Mouse (Mus musculus): ENCODE results near the gene Ruvbl1. TPM values are rescaled to one million over a fixed set of nuclear protein-coding genes. Genes with fewer than 3 reads are reported as not detected.

Ruvbl1 gene
- total RNA-seq, 2 experiments from 2014 or later: 35.9 to 36.6 TPM

DNA sequence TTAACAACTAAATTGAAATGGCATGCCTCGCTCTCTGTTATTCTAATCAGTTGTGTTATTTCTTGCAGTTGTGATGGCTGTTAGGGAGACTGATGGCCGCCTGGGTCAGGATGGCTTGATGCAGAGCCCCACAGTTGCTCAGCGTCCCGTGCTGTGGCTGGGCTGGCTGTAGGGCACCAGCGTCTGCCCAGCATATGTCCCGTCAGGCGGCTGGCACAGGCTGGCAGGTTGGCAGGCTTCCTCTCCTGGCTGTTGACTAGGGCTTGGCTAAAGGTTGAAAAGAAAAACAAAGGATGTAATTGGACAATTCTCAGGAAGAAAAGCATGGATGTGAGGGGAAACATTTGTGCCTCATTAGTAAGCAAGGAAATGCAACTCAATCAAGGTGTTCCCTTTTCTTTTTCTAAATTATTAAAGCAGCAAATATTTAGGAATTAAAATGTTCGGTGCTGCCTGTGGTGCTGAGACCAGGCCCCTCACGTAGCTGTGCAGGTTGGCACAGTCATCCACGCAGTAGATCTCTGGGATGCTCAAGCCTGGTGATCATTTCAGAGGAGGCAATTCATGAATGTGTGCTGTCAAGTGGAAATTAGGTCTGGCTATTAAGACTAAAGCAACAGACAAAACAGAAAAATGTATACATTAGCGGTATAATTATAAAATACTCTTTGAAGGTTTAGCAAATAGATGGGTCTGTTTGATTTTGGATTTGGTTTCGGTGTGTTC lies 25.6 kb downstream of the Ruvbl1 start:
- peak; percentile 61 to 84 for DNase-seq (ENCODE audit: low spot score in 2 of 2)

DNA sequence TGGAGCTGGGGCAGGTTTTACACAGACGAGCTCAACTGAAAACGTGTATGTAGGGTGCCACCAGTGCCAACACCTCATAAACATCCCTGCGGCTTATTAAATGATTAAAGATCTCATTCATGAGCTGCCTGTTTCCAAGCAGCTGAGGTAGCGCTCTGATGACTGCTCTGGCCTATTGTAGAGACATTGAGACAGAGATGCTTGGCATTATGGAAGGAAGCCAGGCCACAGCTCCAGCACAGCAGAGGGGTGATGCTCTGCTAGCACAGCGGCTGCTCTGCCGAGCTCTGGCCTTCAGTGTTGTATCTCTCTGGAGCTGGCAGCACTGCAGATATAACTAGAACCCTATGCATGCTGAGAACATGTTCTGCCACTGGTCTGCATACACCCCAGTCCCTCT lies 28.5 kb downstream of the Ruvbl1 start:
- no peak for DNase-seq (ENCODE audit: low spot score in 2 of 2)

GRCm38 (mm10) chr6:88499481-88500404 lies 34.5 kb downstream of the Ruvbl1 start:
- DNase-seq (ENCODE audit: low spot score in 2 of 2): peak; percentile 68 to 71

- DNase-seq (ENCODE audit: low spot score in 2 of 2): no peak
Measured at GRCm38 (mm10) chr6:88500405-88500767, 35.2 kb downstream of the Ruvbl1 start.

- no peak for DNase-seq (ENCODE audit: low spot score in 2 of 2)
Measured at GRCm38 (mm10) chr6:88502030-88502970, 37.1 kb downstream of the Ruvbl1 start.

DNA sequence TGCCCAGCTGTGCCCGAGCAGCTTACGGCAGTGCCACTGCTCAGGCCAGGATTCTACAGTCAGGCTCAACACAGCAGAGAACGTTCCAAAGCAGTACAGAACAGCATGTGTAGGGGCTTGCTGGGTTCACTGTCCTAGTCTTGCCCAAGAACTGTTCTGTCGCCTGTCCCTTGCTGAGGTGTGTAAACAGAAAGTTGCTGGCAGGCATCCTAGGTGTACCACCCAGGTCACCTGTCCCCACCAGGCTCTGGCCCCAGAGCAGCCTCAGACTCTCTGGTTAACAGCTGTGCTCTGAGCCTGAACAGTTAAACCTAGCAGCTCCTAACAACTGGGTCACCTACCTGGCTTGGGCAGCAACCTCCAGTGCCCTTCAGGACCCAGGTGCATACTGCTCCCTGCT lies 37.8 kb downstream of the Ruvbl1 start:
- no peak for DNase-seq (ENCODE audit: low spot score in 2 of 2)

DNA sequence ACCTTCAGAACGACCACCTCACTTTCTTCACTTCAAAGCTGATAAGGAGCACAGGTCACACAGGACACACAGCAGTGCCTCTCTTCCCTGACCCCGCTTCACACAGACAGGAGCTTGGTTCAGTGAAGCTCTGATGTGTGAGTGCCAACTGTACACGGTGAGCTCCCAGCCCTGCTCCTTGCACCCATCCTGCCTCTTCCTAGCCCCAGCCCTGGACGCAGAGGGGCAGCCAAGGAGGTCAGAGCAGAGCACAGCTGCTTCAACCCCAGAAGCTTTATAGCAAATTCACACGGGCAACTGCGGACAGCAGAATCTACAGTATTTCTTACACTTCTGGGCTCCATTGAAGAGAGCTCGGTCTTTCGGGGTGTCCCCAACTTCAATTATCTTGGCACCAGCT lies 48.8 kb downstream of the Ruvbl1 start:
- DNase-seq (ENCODE audit: low spot score in 2 of 2): no peak

- DNase-seq (ENCODE audit: low spot score in 2 of 2): peak in 1 of 2 experiments; percentile 71
Measured at GRCm38 (mm10) chr6:88514546-88514945, 49.3 kb downstream of the Ruvbl1 start.

DNA sequence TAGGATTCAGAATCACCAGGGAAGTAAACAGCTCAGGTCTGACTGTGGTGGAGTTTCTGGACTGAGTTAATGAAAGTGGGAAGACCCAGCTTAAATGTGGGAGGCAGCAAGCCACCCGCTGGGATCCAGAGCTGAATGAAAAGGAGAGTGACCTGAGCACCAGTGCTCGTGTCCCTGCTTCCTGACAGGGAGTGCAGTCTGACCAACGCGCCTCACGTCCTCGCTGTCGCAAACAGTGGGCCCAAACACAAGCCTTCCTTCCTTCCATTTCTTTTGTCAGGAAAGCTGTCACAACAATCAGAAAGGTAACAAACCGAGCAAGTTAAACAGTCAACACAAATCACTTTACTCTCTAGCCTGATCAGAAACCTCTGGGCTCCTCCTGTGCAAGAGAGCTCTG lies 50.8 kb downstream of the Ruvbl1 start:
- DNase-seq (ENCODE audit: low spot score in 2 of 2): no peak

DNA sequence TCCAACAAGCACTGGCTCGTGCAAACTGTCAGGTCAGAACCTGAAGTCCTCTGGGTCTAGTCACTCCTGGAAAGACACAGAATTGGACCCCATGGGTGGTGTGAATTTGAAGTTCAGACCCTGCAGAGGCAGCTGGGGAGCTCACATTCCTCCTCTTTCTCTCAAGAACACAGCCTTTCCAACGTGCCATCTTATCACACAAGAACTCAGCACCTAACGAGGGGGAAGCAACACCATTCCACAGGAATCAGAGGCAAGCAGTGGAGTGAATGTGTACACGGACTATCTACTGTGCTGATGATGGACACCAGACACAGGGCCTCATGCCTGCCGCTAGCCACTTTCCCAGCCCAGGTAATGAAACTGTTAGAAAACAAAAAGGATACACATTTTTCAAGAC lies 51.5 kb downstream of the Ruvbl1 start:
- DNase-seq (ENCODE audit: low spot score in 2 of 2): no peak

GRCm38 (mm10) chr6:88517701-88518403 lies 52.6 kb downstream of the Ruvbl1 start:
- no peak for DNase-seq (ENCODE audit: low spot score in 2 of 2)

DNA sequence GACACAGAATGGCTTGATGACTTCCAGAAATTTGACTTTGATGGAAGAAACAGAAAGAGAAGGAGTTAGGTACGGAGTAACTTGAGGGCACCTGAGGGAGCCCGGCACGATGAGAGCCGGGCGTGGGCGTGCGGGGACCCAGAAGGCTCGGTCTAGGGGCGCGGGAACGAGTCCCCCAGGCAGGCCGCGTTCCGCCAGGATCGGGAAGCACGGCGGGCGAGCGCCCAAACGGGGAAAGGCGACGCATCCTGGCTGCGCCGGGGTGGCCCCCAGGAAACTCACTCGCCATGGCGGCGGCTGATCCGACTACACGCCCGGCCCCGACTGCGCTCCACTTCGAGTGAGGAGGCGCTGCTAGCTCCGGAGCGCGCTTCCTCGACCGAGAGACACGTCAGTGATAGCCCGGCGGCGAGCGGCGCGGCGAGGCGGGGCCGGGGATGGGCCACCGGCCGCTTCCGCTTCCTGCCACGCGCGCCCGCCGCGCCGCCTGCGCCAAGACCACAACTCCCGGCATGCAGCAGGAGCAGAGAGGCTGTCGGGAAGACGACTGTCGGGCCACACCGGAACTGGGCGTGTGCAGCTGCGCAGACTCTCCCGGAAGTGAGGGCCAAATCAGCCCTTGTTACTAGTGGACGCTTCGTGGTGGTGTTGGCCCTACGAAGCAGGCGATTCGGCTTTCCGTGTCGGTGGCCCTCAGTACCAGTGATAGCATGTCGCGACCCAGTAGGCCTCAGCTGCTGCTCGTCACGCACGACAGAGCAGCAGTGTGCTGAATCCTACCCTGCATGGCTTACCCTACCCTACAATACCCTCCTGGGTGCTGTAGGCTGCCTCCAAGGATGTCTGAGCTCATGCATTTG lies 53.4 kb downstream of the Ruvbl1 start, which contains the start of gene Sec61a1:
Gene Sec61a1, minus strand, starts transcription at position 502 of the 860 bp plus-strand sequence.
- peak; percentile 89 to 96 for DNase-seq (ENCODE audit: low spot score in 2 of 2)

GRCm38 (mm10) chr6:88521821-88522220 lies 56.6 kb downstream of the Ruvbl1 start:
- no peak for DNase-seq (ENCODE audit: low spot score in 2 of 2)

- no peak for DNase-seq (ENCODE audit: low spot score in 2 of 2)
Measured at GRCm38 (mm10) chr6:88522606-88523005, 57.4 kb downstream of the Ruvbl1 start.

DNA sequence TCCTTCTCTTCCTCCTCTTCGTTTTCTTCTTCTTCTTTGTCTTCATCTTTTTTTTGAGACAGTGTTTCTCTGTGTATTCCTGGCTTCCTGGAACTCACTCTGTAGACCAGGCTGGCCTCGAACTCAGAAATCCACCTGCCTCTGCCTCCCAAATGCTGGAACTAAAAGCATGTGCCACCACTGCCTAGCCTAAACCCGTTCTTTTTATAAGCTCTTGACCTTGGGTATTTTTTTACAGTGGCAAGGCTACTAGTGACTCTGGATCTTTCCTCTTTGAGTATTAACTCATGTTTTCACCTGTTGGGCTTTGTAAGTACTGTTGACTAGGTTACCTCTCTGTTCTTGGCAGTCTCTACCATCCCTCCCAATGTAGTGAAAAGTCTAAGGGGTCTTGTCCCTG lies 57.8 kb downstream of the Ruvbl1 start:
- DNase-seq (ENCODE audit: low spot score in 2 of 2): no peak

DNA sequence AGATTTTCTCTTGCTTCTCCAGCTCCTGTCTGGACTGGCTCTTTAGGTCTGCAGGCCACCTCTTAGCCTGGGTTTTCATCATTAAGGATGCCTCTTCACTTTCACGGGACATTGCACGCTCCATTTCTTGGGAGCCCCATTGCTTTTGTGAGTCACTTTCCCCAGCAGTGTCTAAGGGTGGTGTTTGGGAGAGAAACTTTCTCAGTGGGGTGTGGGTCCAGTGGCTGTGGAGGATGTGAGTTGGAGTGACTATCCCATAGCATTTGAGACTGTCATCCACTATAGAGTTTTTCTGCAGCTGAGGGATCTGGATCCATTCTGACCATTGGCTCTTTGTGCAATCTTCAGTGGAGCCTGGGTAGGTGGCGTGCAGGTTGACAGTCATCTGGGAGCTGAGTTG lies 58.2 kb downstream of the Ruvbl1 start:
- DNase-seq (ENCODE audit: low spot score in 2 of 2): no peak

- no peak for DNase-seq (ENCODE audit: low spot score in 2 of 2)
Measured at GRCm38 (mm10) chr6:88524056-88524455, 58.8 kb downstream of the Ruvbl1 start.

DNA sequence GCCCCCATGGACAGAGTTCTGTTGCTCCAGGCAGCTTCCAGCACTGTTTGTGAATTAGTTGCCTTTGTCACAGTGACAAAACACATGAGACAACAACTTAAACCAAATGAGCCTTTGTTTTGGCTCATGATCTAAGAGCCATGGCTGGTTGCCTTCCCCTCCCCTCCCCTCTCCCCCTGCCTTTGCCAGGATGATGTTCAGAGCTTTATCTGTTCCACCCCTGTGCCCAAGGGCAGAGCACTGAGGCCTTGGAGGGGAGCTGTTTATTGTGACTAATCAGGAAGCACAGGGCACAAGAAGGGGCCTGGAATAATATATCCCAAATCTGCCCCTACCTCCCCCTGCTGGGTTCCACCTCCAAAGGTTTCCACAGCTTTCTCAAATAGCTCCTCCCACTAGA lies 65.1 kb downstream of the Ruvbl1 start:
- DNase-seq (ENCODE audit: low spot score in 2 of 2): no peak

GRCm38 (mm10) chr6:88540093-88540755 lies 75.0 kb downstream of the Ruvbl1 start:
- DNase-seq (ENCODE audit: low spot score in 2 of 2): no peak

Data from layer of hippocampus, postnatal 14 days (tissue).